Mouse (Mus musculus): ENCODE data around the gene Plpp2. TPM values are rescaled to one million over a fixed set of nuclear protein-coding genes. Genes with fewer than 3 reads are reported as not detected.

Gene Plpp2
- polyA plus RNA-seq, 1 experiment from 2014 or later = 16.9 TPM

- no peak for ATAC-seq (replicated peaks)
- peaks cover 26% of the 10 kb centered on the region for H3K36me3 ChIP-seq (replicated peaks)
- no peaks in the 10 kb centered on the region for H3K27me3 ChIP-seq (replicated peaks)
- H3K9me3 ChIP-seq = no peaks in the 10 kb centered on the region
- no peaks in the 10 kb centered on the region for H3K4me1 ChIP-seq
- no peak overlapping the region for H3K27ac ChIP-seq
- no peak overlapping the region for H3K9ac ChIP-seq
- WGBS = 86% methylated on average over 5 of the region's 5 CpGs
- no peak overlapping the region for H3K4me3 ChIP-seq
- no peak overlapping the region for H3K4me2 ChIP-seq
Observed at GRCm38 (mm10) chr10:79547148-79547675, 13.6 kb upstream of the Plpp2 start.

GRCm38 (mm10) chr10:79546483-79546882 is 12.9 kb upstream of the Plpp2 start:
- ATAC-seq (replicated peaks) = no peak
- Histone ChIP-seq H3K27ac (no peak overlapping the region), H3K36me3 (replicated peaks) (peaks cover 28% of the 10 kb centered on the region), H3K4me1 (no peaks in the 10 kb centered on the region), H3K9ac (no peak overlapping the region), H3K4me3 (no peak overlapping the region), H3K27me3 (replicated peaks) (no peaks in the 10 kb centered on the region), H3K4me2 (no peak overlapping the region), H3K9me3 (no peaks in the 10 kb centered on the region)
- 92% methylated on average over 11 of the region's 11 CpGs for WGBS

- H3K27ac ChIP-seq = no peak overlapping the region
- no peak overlapping the region for H3K9ac ChIP-seq
- H3K4me3 ChIP-seq = no peak overlapping the region
- no peak for ATAC-seq (replicated peaks)
- no peaks in the 10 kb centered on the region for H3K9me3 ChIP-seq
- H3K27me3 ChIP-seq (replicated peaks) = no peaks in the 10 kb centered on the region
- WGBS = 89% methylated on average over 12 of the region's 12 CpGs
- H3K4me1 ChIP-seq = no peaks in the 10 kb centered on the region
- no peak overlapping the region for H3K4me2 ChIP-seq
- peaks cover 31% of the 10 kb centered on the region for H3K36me3 ChIP-seq (replicated peaks)
Observed at GRCm38 (mm10) chr10:79545891-79546290, 12.3 kb upstream of the Plpp2 start.

- Histone ChIP-seq H3K9me3 (no peaks in the 10 kb centered on the region), H3K9ac (no peak overlapping the region), H3K4me2 (no peak overlapping the region), H3K27ac (no peak overlapping the region), H3K4me1 (no peaks in the 10 kb centered on the region), H3K36me3 (replicated peaks) (peaks cover 34% of the 10 kb centered on the region), H3K27me3 (replicated peaks) (no peaks in the 10 kb centered on the region), H3K4me3 (no peak overlapping the region)
- WGBS = 93% methylated on average over 5 of the region's 5 CpGs
- no peak for ATAC-seq (replicated peaks)
Observed at GRCm38 (mm10) chr10:79544631-79545030, 11.0 kb upstream of the Plpp2 start.

- H3K4me3 ChIP-seq = no peak overlapping the region
- H3K4me1 ChIP-seq = no peaks in the 10 kb centered on the region
- H3K4me2 ChIP-seq = no peak overlapping the region
- WGBS = 83% methylated on average over 9 of the region's 9 CpGs
- H3K27me3 ChIP-seq (replicated peaks) = no peaks in the 10 kb centered on the region
- H3K36me3 ChIP-seq (replicated peaks) = peaks cover 35% of the 10 kb centered on the region
- no peak for ATAC-seq (replicated peaks)
- no peak overlapping the region for H3K27ac ChIP-seq
- H3K9ac ChIP-seq = no peak overlapping the region
- no peaks in the 10 kb centered on the region for H3K9me3 ChIP-seq
Observed at GRCm38 (mm10) chr10:79543884-79544597, 10.4 kb upstream of the Plpp2 start.

GRCm38 (mm10) chr10:79542171-79542570 is 8.6 kb upstream of the Plpp2 start:
- H3K4me3 ChIP-seq = no peak overlapping the region
- H3K36me3 ChIP-seq (replicated peaks) = peaks cover 35% of the 10 kb centered on the region
- no peaks in the 10 kb centered on the region for H3K27me3 ChIP-seq (replicated peaks)
- 98% methylated on average over 11 of the region's 11 CpGs for WGBS
- H3K27ac ChIP-seq = no peak overlapping the region
- H3K4me2 ChIP-seq = no peak overlapping the region
- H3K9ac ChIP-seq = no peak overlapping the region
- H3K4me1 ChIP-seq = no peaks in the 10 kb centered on the region
- ATAC-seq (replicated peaks) = no peak
- no peaks in the 10 kb centered on the region for H3K9me3 ChIP-seq

GRCm38 (mm10) chr10:79541522-79541921 is 7.9 kb upstream of the Plpp2 start:
- Histone ChIP-seq H3K36me3 (replicated peaks) (peaks cover 32% of the 10 kb centered on the region), H3K4me2 (no peak overlapping the region), H3K4me1 (no peaks in the 10 kb centered on the region), H3K9ac (no peak overlapping the region), H3K9me3 (no peaks in the 10 kb centered on the region), H3K4me3 (no peak overlapping the region), H3K27me3 (replicated peaks) (no peaks in the 10 kb centered on the region), H3K27ac (no peak overlapping the region)
- 83% methylated on average over 15 of the region's 15 CpGs for WGBS
- ATAC-seq (replicated peaks) = no peak

GRCm38 (mm10) chr10:79540746-79541145 is 7.2 kb upstream of the Plpp2 start:
- 95% methylated on average over 11 of the region's 11 CpGs for WGBS
- no peak overlapping the region for H3K4me2 ChIP-seq

GRCm38 (mm10) chr10:79539701-79540495 is 6.3 kb upstream of the Plpp2 start:
- no peak overlapping the region for H3K27ac ChIP-seq
- no peak overlapping the region for H3K9ac ChIP-seq
- no peaks in the 10 kb centered on the region for H3K4me1 ChIP-seq
- H3K36me3 ChIP-seq (replicated peaks) = peaks cover 27% of the 10 kb centered on the region
- no peak overlapping the region for H3K4me2 ChIP-seq
- WGBS = 94% methylated on average over 16 of the region's 16 CpGs
- no peaks in the 10 kb centered on the region for H3K9me3 ChIP-seq
- H3K4me3 ChIP-seq = no peak overlapping the region
- no peak for ATAC-seq (replicated peaks)
- no peaks in the 10 kb centered on the region for H3K27me3 ChIP-seq (replicated peaks)

More at GRCm38 (mm10) chr10:79540746-79541145, 7.2 kb upstream of the Plpp2 start:
- Histone ChIP-seq H3K36me3 (replicated peaks) (peaks cover 32% of the 10 kb centered on the region), H3K27me3 (replicated peaks) (no peaks in the 10 kb centered on the region), H3K9me3 (no peaks in the 10 kb centered on the region), H3K9ac (no peak overlapping the region), H3K27ac (no peak overlapping the region), H3K4me1 (no peaks in the 10 kb centered on the region), H3K4me3 (no peak overlapping the region)
- ATAC-seq (replicated peaks) = no peak

GRCm38 (mm10) chr10:79538873-79539272 is 5.3 kb upstream of the Plpp2 start:
- peaks cover 19% of the 10 kb centered on the region for H3K36me3 ChIP-seq (replicated peaks)
- no peak overlapping the region for H3K27ac ChIP-seq
- no peak overlapping the region for H3K9ac ChIP-seq
- H3K27me3 ChIP-seq (replicated peaks) = no peaks in the 10 kb centered on the region
- H3K4me1 ChIP-seq = peaks cover 2% of the 10 kb centered on the region; the same call in 1 of the 2 replicates
- no peak overlapping the region for H3K4me2 ChIP-seq
- WGBS = 81% methylated on average over 4 of the region's 4 CpGs
- H3K9me3 ChIP-seq = no peaks in the 10 kb centered on the region
- H3K4me3 ChIP-seq = no peak overlapping the region
- ATAC-seq (replicated peaks) = no peak

GRCm38 (mm10) chr10:79538323-79538722 is 4.7 kb upstream of the Plpp2 start:
- H3K9me3 ChIP-seq = no peaks in the 10 kb centered on the region
- no peaks in the 10 kb centered on the region for H3K27me3 ChIP-seq (replicated peaks)
- H3K4me3 ChIP-seq = no peak overlapping the region
- peaks cover 7% of the 10 kb centered on the region for H3K4me1 ChIP-seq
- no peak overlapping the region for H3K27ac ChIP-seq
- H3K9ac ChIP-seq = no peak overlapping the region
- WGBS = 88% methylated on average over 3 of the region's 3 CpGs
- H3K4me2 ChIP-seq = no peak overlapping the region
- peaks cover 17% of the 10 kb centered on the region for H3K36me3 ChIP-seq (replicated peaks)
- no peak for ATAC-seq (replicated peaks)

- Histone ChIP-seq H3K4me2 (no peak overlapping the region), H3K4me3 (no peak overlapping the region), H3K36me3 (replicated peaks) (peaks cover 17% of the 10 kb centered on the region), H3K9me3 (no peaks in the 10 kb centered on the region), H3K9ac (no peak overlapping the region), H3K27me3 (replicated peaks) (no peaks in the 10 kb centered on the region), H3K27ac (no peak overlapping the region), H3K4me1 (peaks cover 12% of the 10 kb centered on the region)
- 84% methylated on average over 2 of the region's 2 CpGs for WGBS
- no peak for ATAC-seq (replicated peaks)
Observed at GRCm38 (mm10) chr10:79537781-79538180, 4.2 kb upstream of the Plpp2 start.

All from midbrain, embryonic 15.5 days (tissue).